Mouse (Mus musculus) cerebellum, adult 2 months (tissue): ENCODE measurements around the gene Arrdc5. TPM values are rescaled to one million over a fixed set of nuclear protein-coding genes. Genes with fewer than 3 reads are reported as not detected.
A peak's percentile ranks its signal among the peaks of the same experiment; 100 is the strongest.

Experiments used
- DNase-seq, 2 experiments: peaks; one replicate each; pipeline ENCODE4 v3.0.0; 2021
- H3K27ac ChIP-seq: fragments of 200-500 bp; 2 replicates; pipeline ENCODE4 v1.5.1; 2012; ENCODE audit warnings: low read length, control low read depth, inconsistent platforms; ENCODE audit not compliant: insufficient read depth
- H3K27me3 ChIP-seq: fragments of 200-500 bp; 2 replicates; pipeline ENCODE4 v1.6.1; 2012; ENCODE audit warnings: inconsistent platforms, mild to moderate bottlenecking, low read length, moderate library complexity; ENCODE audit not compliant: control insufficient read depth, insufficient read depth
- H3K4me1 ChIP-seq: fragments of 200-500 bp; 2 replicates; pipeline ENCODE4 v1.6.1; 2011; ENCODE audit warnings: low read length; ENCODE audit not compliant: control insufficient read depth, insufficient read depth
- H3K4me3 ChIP-seq: fragments of 200-500 bp; replicated peaks from 2 replicates; pipeline ENCODE3; 2011; ENCODE audit warnings: mild to moderate bottlenecking, low read depth, low read length, control low read depth; ENCODE audit not compliant: insufficient read depth
- CTCF ChIP-seq: fragments of 200-500 bp; IDR thresholded peaks from 2 replicates; pipeline ENCODE4 v1.5.1; 2011; ENCODE audit warnings: low read depth, mild to moderate bottlenecking, control low read depth, low read length, moderate library complexity, borderline replicate concordance; ENCODE audit not compliant: insufficient read depth
- POLR2A ChIP-seq: fragments of 200-500 bp; IDR thresholded peaks from 2 replicates; pipeline ENCODE4 v1.6.1; 2011; ENCODE audit warnings: low read length, control low read depth, borderline replicate concordance; ENCODE audit not compliant: insufficient read depth
- WGBS: fragments of 180-500 bp; shearing (Covaris S2); methylation state at CpG from one replicate; pipeline ENCODE4 v1.1.7; 2018; 5-methylcytosine and 5-hydroxymethylcytosine counted together
- polyA plus RNA-seq: library from polyadenylated mRNA; depleted of rRNA; stranded (reverse); fragments of >200 nt; gene quantifications from 2 replicates; pipeline ENCODE4 v1.2.3, GENCODE M21; 2012

Arrdc5 gene
- polyA plus RNA-seq, 1 experiment: not detected

DNA sequence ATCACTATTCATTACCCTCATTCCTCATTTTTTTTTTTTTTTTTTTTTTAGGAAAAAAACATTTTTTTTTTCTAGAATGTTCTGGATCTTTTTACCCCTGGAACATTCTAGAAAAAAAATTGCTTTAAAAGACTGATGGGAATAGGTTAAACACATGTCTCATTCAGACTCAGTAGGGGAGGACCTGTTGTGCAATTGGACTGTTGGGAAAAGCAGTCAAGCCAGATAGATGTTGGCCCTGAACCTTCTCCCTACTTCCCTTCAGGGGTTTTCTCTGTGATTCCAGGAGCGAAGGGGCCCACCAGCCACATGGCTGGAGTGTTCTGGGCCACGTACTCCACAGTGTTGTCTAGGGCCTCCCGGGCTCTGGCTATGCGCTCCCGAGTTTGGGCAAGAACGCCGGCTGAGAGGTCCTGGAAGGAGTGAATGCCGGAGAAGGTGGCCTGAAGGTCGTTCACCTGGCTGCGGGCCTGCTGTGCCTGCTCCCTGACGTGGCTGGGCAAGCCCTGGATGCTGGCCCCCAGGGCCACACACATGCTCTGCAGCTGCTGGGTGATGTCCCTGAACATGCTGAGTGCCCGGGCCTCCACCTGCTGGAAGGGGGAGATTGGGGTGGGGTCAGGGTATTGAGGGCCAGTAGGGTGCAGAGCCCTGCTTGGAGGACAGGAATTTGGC, 20.5 kb downstream of the Arrdc5 start:
- 79% methylated on average over 12 of the region's 12 CpGs for WGBS
- Histone ChIP-seq H3K4me1 (no peaks in the 10 kb centered on the region), H3K4me3 (no peak overlapping the region), H3K27me3 (no peaks in the 10 kb centered on the region), H3K27ac (no peak overlapping the region)
- TF ChIP-seq POLR2A (no peak), CTCF (no peak)
- DNase-seq: no peak

- H3K27ac ChIP-seq: no peak overlapping the region
- 91% methylated on average over 5 of the region's 5 CpGs for WGBS
- H3K4me3 ChIP-seq: no peak overlapping the region
- H3K4me1 ChIP-seq: no peaks in the 10 kb centered on the region
- DNase-seq: no peak
- TF ChIP-seq CTCF (no peak), POLR2A (no peak)
- H3K27me3 ChIP-seq: no peaks in the 10 kb centered on the region
These were observed 21.7 kb downstream of the Arrdc5 start for GRCm38 (mm10) chr17:56278340-56278739.

- TF ChIP-seq CTCF (no peak), POLR2A (no peak)
- Histone ChIP-seq H3K4me1 (no peaks in the 10 kb centered on the region), H3K27me3 (no peaks in the 10 kb centered on the region), H3K4me3 (no peak overlapping the region), H3K27ac (no peak overlapping the region)
- WGBS: 57% methylated on average over 2 of the region's 2 CpGs
- no peak for DNase-seq
These were observed 22.6 kb downstream of the Arrdc5 start for GRCm38 (mm10) chr17:56277567-56277893.

DNA sequence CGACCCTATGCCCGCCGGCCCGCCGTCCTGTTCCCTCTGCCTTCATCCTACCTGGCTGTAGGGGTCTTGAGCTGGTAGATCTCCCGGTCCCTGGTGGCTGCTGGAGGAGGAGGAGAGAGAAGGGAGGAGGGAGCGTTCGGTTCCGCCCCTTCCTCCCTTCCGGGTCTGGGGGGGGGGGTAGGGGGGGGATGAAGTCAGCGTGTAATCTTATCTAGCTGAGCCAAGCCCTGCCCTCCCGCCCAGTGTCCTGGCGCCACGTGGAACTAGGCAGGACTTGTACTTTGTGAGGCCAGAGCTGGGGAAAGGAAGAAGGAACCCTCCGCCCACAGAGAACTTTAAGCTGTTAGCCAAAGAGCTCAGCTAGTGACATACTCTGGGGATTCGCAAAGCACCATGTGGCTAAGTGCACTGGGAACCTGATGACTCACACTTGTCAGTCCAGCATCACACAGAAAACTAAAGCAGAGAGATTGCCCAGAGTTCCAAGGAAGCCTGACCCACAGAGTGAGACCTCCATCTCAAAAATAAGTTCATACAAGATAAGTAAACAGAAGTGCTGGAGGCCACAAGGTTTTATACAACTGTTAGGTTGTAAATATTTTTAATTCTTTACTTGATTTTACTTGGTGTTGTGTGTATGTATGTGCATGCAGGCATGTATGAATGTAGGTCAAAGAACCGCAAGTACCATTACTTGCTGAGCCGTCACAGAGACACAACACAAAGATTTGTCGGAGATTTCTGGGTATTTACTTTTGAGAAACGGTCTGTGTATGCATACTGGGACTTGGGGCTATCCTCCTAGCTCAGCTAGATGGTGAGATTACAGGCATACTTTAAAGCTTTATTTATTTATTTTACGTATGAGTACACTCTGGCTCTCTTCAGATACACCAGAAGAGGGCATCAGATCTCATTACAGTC, 23.2 kb downstream of the Arrdc5 start, which contains the start of gene Ticam1:
Gene Ticam1, minus strand, starts transcription at position 144 of the 924 bp plus-strand sequence.
- 6% methylated on average over 21 of the region's 21 CpGs for WGBS

GRCm38 (mm10) chr17:56275842-56276480, 24.1 kb downstream of the Arrdc5 start:
- 21% methylated on average over 5 of the region's 5 CpGs for WGBS
- Histone ChIP-seq H3K27me3 (no peaks in the 10 kb centered on the region), H3K4me1 (no peaks in the 10 kb centered on the region), H3K27ac (peak overlapping the region; percentile 69), H3K4me3 (peak overlapping the region; percentile 75)
- peak in 1 of 2 experiments; percentile 44 for DNase-seq
- TF ChIP-seq POLR2A: no peak
- TF ChIP-seq CTCF: no peak

More for the DNA sequence above, 23.2 kb downstream of the Arrdc5 start, which contains the start of gene Ticam1:
- peak; percentile 76 to 82 for DNase-seq
- peak within 1 kb of the TSS; percentile 81 for H3K27ac ChIP-seq
- no peaks in the 10 kb centered on the region for H3K27me3 ChIP-seq
- no peaks in the 10 kb centered on the region for H3K4me1 ChIP-seq
- TF ChIP-seq POLR2A: no peak
- peak; percentile 23; the same call in 1 of the 2 replicates for TF ChIP-seq CTCF
- H3K4me3 ChIP-seq: peak within 1 kb of the TSS; percentile 75

DNA sequence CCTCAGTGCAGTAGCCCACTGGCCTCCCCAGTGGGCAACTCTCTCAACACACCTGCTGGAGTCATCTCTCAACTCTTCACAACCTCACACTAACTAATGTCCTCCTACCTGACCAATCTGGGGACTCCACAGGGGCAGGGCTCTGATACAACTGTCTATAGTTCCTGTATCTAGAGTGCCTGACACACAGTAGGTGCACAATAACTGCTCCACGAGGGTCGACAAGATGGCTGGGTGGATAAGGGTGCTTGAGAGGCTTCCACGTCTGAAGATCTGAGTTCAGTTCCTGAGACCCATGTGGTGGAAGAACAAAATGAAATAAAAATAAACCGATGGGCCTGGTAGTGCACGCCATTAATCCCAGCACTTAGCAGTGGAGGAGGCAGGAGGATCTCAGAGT, 26.1 kb downstream of the Arrdc5 start:
- no peak for DNase-seq
- no peaks in the 10 kb centered on the region for H3K27me3 ChIP-seq
- no peak overlapping the region for H3K4me3 ChIP-seq
- H3K4me1 ChIP-seq: peaks cover 5% of the 10 kb centered on the region; the same call in 1 of the 2 replicates
- H3K27ac ChIP-seq: no peak overlapping the region
- TF ChIP-seq CTCF (no peak), POLR2A (no peak)
- 89% methylated on average over 5 of the region's 5 CpGs for WGBS

DNA sequence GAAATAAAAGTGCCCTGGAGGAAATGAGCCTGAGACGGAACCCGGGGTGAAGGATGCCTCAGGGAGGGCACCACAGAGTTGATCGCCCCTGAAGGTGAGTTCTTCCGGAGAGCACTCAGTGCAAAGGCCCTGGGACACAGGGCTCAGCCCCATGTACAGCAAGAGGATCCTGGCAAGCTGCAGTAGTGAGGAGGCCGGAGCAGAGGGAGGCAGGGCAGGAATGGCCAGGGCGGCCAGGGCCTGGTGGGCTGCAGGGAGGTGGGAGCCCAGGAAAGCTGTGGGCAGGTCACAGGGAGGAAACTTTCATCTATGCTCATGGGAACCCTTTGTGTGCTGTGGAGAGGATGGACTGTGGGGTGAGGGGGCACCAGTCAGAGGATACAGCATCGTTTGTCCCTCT, 26.6 kb downstream of the Arrdc5 start:
- Histone ChIP-seq H3K4me1 (peaks cover 5% of the 10 kb centered on the region; the same call in 1 of the 2 replicates), H3K27ac (no peak overlapping the region), H3K4me3 (no peak overlapping the region), H3K27me3 (no peaks in the 10 kb centered on the region)
- WGBS: 82% methylated on average over 7 of the region's 7 CpGs
- no peak for TF ChIP-seq CTCF
- no peak for TF ChIP-seq POLR2A
- no peak for DNase-seq

GRCm38 (mm10) chr17:56272644-56273043, 27.4 kb downstream of the Arrdc5 start:
- 64% methylated on average over 3 of the region's 3 CpGs for WGBS
- Histone ChIP-seq H3K27ac (no peak overlapping the region), H3K4me1 (peaks cover 5% of the 10 kb centered on the region; the same call in 1 of the 2 replicates), H3K4me3 (no peak overlapping the region), H3K27me3 (no peaks in the 10 kb centered on the region)
- no peak for TF ChIP-seq CTCF
- DNase-seq: no peak
